Mouse (Mus musculus) mature B cell (primary cell): Measurements from ENCODE around the gene Ush2a.

Experiments used
- in situ Hi-C: fragments of 300-500 bp; cut with MboI; formaldehyde crosslinking; loops from 2 replicates; pipeline ENCODE4 v1.14.3; 2019

Ush2a gene

GRCm38 (mm10) chr1:188878531-188879055 is 616.8 kb downstream of the Ush2a start:
- in situ Hi-C loops = no loop called here

GRCm38 (mm10) chr1:188896906-188897551 is 635.2 kb downstream of the Ush2a start:
- in situ Hi-C loops = no loop called here

- in situ Hi-C loops = no loop called here
These were observed 642.3 kb downstream of the Ush2a start for GRCm38 (mm10) chr1:188904091-188904490.

GRCm38 (mm10) chr1:188906175-188906574 is 644.4 kb downstream of the Ush2a start:
- in situ Hi-C loops = no loop called here

- in situ Hi-C loops = no loop called here
These were observed 648.8 kb downstream of the Ush2a start for GRCm38 (mm10) chr1:188910656-188911055.

- in situ Hi-C loops = no loop called here
These were observed 658.1 kb downstream of the Ush2a start for GRCm38 (mm10) chr1:188919946-188920345.

- in situ Hi-C loops = no loop called here
These were observed 675.5 kb downstream of the Ush2a start for GRCm38 (mm10) chr1:188937246-188937780.

- in situ Hi-C loops = no loop called here
These were observed 683.5 kb downstream of the Ush2a start for GRCm38 (mm10) chr1:188945326-188945725.

- in situ Hi-C loops = no loop called here
These were observed 685.0 kb downstream of the Ush2a start for GRCm38 (mm10) chr1:188946849-188947248.

GRCm38 (mm10) chr1:188947794-188948193 is 686.0 kb downstream of the Ush2a start:
- in situ Hi-C loops = no loop called here

GRCm38 (mm10) chr1:188948276-188948675 is 686.5 kb downstream of the Ush2a start:
- in situ Hi-C loops = no loop called here

- in situ Hi-C loops = no loop called here
These were observed 689.3 kb downstream of the Ush2a start for GRCm38 (mm10) chr1:188951091-188951490.

GRCm38 (mm10) chr1:188952501-188952900 is 690.7 kb downstream of the Ush2a start:
- in situ Hi-C loops = no loop called here

- in situ Hi-C loops = no loop called here
These were observed 711.3 kb downstream of the Ush2a start for GRCm38 (mm10) chr1:188973078-188973477.

- in situ Hi-C loops = no loop called here
These were observed 712.1 kb downstream of the Ush2a start for GRCm38 (mm10) chr1:188973926-188974325.

- in situ Hi-C loops = no loop called here
These were observed 718.2 kb downstream of the Ush2a start for GRCm38 (mm10) chr1:188980050-188980449.

- in situ Hi-C loops = no loop called here
These were observed 731.4 kb downstream of the Ush2a start for GRCm38 (mm10) chr1:188993218-188993617.

- in situ Hi-C loops = no loop called here
These were observed 736.1 kb downstream of the Ush2a start for GRCm38 (mm10) chr1:188997921-188998320.

GRCm38 (mm10) chr1:188999981-189000380 is 738.2 kb downstream of the Ush2a start:
- in situ Hi-C loops = no loop called here

- in situ Hi-C loops = no loop called here
These were observed 740.0 kb downstream of the Ush2a start for GRCm38 (mm10) chr1:189001815-189002214.

- in situ Hi-C loops = no loop called here
These were observed 743.0 kb downstream of the Ush2a start for GRCm38 (mm10) chr1:189004774-189005173.

GRCm38 (mm10) chr1:189006267-189006666 is 744.4 kb downstream of the Ush2a start:
- in situ Hi-C loops = no loop called here

GRCm38 (mm10) chr1:189006826-189007225 is 745.0 kb downstream of the Ush2a start:
- in situ Hi-C loops = no loop called here
